Comparison of ENCODE assay signal across 8 mouse cellular contexts in genomic region chr10:81483983-81484382, GRCm38 (mm10). TPM values are rescaled to one million over a fixed set of nuclear protein-coding genes. Genes with fewer than 3 reads are reported as not detected.
DNase-seq lines count a peak whose midpoint lies in the region; ATAC-seq and TF ChIP-seq lines count a peak whose summit lies in the region.

No protein-coding gene starts in this region.

- TF ChIP-seq POLR2A in bone marrow, adult 2 months (IDR thresholded peaks at IDR 0.05; ENCODE audit: borderline replicate concordance, control insufficient read depth, low read depth, low read length), result no peak

- peak; percentile 38 for TF ChIP-seq CTCF in heart, postnatal 0 days (IDR thresholded peaks at IDR 0.05; ENCODE audit: low read depth)
- TF ChIP-seq CTCF in bone marrow, adult 2 months (IDR thresholded peaks at IDR 0.05; ENCODE audit: control insufficient read depth, insufficient read depth, low read length), result peak; percentile 60

- ATAC-seq in heart, postnatal 0 days (ENCODE audit: insufficient read depth, low read depth), result no peak
- peak; percentile 40; the same call in 1 of the 2 replicates for ATAC-seq in monocyte, adult 5-6 weeks (replicated peaks; ENCODE audit: insufficient number of reproducible peaks, low FRiP score, low TSS enrichment, poor library complexity, severe bottlenecking)

- H3K27me3 ChIP-seq in heart, postnatal 0 days (ENCODE audit: control insufficient read depth, insufficient read depth, low read length), result peaks cover 24% of the 10 kb centered on the region

- H3K9ac ChIP-seq in heart, postnatal 0 days (replicated peaks; ENCODE audit: low read depth, low read length), result no peak overlapping the region

- no peak overlapping the region for H3K4me3 ChIP-seq in heart, postnatal 0 days (ENCODE audit: low read depth, low read length)
- H3K4me3 ChIP-seq in bone marrow, adult 2 months (replicated peaks; ENCODE audit: control insufficient read depth, low read depth, low read length), result no peak overlapping the region

- H3K9me3 ChIP-seq in heart, postnatal 0 days (replicated peaks; ENCODE audit: control insufficient read depth, low read length), result no peaks in the 10 kb centered on the region

- peaks cover 11% of the 10 kb centered on the region for H3K4me1 ChIP-seq in heart, postnatal 0 days (ENCODE audit: control insufficient read depth, insufficient read depth)
- H3K4me1 ChIP-seq in bone marrow, adult 2 months (ENCODE audit: control insufficient read depth, insufficient read depth, low read length), result peaks cover 2% of the 10 kb centered on the region

- no peak overlapping the region for H3K27ac ChIP-seq in heart, postnatal 0 days (ENCODE audit: low read depth)
- no peak overlapping the region for H3K27ac ChIP-seq in bone marrow, adult 2 months (ENCODE audit: control insufficient read depth, insufficient read depth, low read depth, low read length, poor library complexity)

- 18% methylated on average over 9 of the region's 9 CpGs for WGBS in heart, postnatal 0 days
- 11% methylated on average over 9 of the region's 9 CpGs for WGBS in bone marrow, adult 2 months

- H3K36me3 ChIP-seq in heart, postnatal 0 days (replicated peaks; ENCODE audit: control insufficient read depth, insufficient read depth, low read length), result peaks cover 27% of the 10 kb centered on the region

- H3K4me2 ChIP-seq in heart, postnatal 0 days (ENCODE audit: low read depth, low read length), result no peak overlapping the region

- TF ChIP-seq EP300 in heart, postnatal 0 days (IDR thresholded peaks at IDR 0.05; ENCODE audit: low read depth), result no peak

- DNase-seq in heart, postnatal 0 days (ENCODE audit: low spot score), result no peak
- no peak for DNase-seq in heart, adult 8-10 months (ENCODE audit: low spot score)
- peak; percentile 71 for DNase-seq in 416B (ENCODE audit: low read depth)
- peak; percentile 68 for DNase-seq in forelimb bud, embryonic 11.5 days (ENCODE audit: low read depth, low spot score)
- no peak for DNase-seq in adrenal gland, postnatal 4 days (ENCODE audit: low spot score in 2 of 2)
- no peak for DNase-seq in urinary bladder, postnatal 10 days (ENCODE audit: low spot score)

RNA-seq across cellular contexts. Expression of gene Celf5, which starts 1.5 kb away (rescaled TPM):
- not detected in 2 replicates for total RNA-seq in heart, postnatal 0 days (2014; rRNA removed; ENCODE audit: low replicate concordance)
- 0.07 and 0.08 TPM in 2 replicates for polyA plus RNA-seq in heart, postnatal 0 days (2015; fragmentation: Nextera tagmentation; extraction: Ambion mirVana)
- under 1 TPM in 2 of 4 experiments, not detected in 2; 0.12 to 0.29 TPM for total RNA-seq in heart, adult 8-10 months (2022)
- 0.72 TPM in 1 of 2 replicates, not detected in the other for polyA plus RNA-seq in bone marrow, adult 2 months (2011; ENCODE audit: insufficient read depth, insufficient read length, low replicate concordance, missing spikeins)
- total RNA-seq in monocyte, adult 5-6 weeks (2017), result 0.32 TPM in 1 of 3 replicates, not detected in the others
- 1 to 10 TPM; 3.5 to 4.2 TPM for total RNA-seq in adrenal gland, postnatal 4 days (2021)

RNA-seq across cellular contexts. Expression of gene Ncln, which starts 12.2 kb away (rescaled TPM):
- 88.5 and 91.5 TPM in 2 replicates for total RNA-seq in heart, postnatal 0 days (2014; rRNA removed; ENCODE audit: low replicate concordance)
- 27.1 and 30.5 TPM in 2 replicates for polyA plus RNA-seq in heart, postnatal 0 days (2015; fragmentation: Nextera tagmentation; extraction: Ambion mirVana)
- total RNA-seq in heart, adult 8-10 months (2022), result 10 to 100 TPM; 48.7 to 72.7 (median 66.7) TPM
- polyA plus RNA-seq in bone marrow, adult 2 months (2011; ENCODE audit: insufficient read depth, insufficient read length, low replicate concordance, missing spikeins), result 30.2 and 61.0 TPM in 2 replicates
- total RNA-seq in monocyte, adult 5-6 weeks (2017), result 42.6 to 86.4 TPM (median 79.6 TPM) in 3 replicates
- 100 to 1,000 TPM; 107 to 117 TPM for total RNA-seq in adrenal gland, postnatal 4 days (2021)

RNA-seq across cellular contexts. Expression of gene S1pr4, which starts 15.9 kb away (rescaled TPM):
- 0.66 TPM in 1 of 2 replicates, not detected in the other for total RNA-seq in heart, postnatal 0 days (2014; rRNA removed; ENCODE audit: low replicate concordance)
- 0.34 and 0.43 TPM in 2 replicates for polyA plus RNA-seq in heart, postnatal 0 days (2015; fragmentation: Nextera tagmentation; extraction: Ambion mirVana)
- total RNA-seq in heart, adult 8-10 months (2022), result 1 to 10 TPM in 2 of 4 experiments, under 1 TPM in 2; 0.88 to 1.4 (median 1.0) TPM
- polyA plus RNA-seq in bone marrow, adult 2 months (2011; ENCODE audit: insufficient read depth, insufficient read length, low replicate concordance, missing spikeins), result 7.6 and 15.8 TPM in 2 replicates
- total RNA-seq in monocyte, adult 5-6 weeks (2017), result 20.5 to 50.8 TPM (median 33.5 TPM) in 3 replicates
- total RNA-seq in adrenal gland, postnatal 4 days (2021), result 1 to 10 TPM; 2.0 to 2.7 TPM

RNA-seq across cellular contexts. Expression of gene Nfic, which starts 28.5 kb away (rescaled TPM):
- 24.6 and 47.6 TPM in 2 replicates for total RNA-seq in heart, postnatal 0 days (2014; rRNA removed; ENCODE audit: low replicate concordance)
- 73.7 and 77.9 TPM in 2 replicates for polyA plus RNA-seq in heart, postnatal 0 days (2015; fragmentation: Nextera tagmentation; extraction: Ambion mirVana)
- 100 to 1,000 TPM; 100 to 132 (median 108) TPM for total RNA-seq in heart, adult 8-10 months (2022)
- 5.1 and 14.5 TPM in 2 replicates for polyA plus RNA-seq in bone marrow, adult 2 months (2011; ENCODE audit: insufficient read depth, insufficient read length, low replicate concordance, missing spikeins)
- total RNA-seq in monocyte, adult 5-6 weeks (2017), result 4.1 to 7.6 TPM (median 5.1 TPM) in 3 replicates
- 100 to 1,000 TPM; 120 to 129 TPM for total RNA-seq in adrenal gland, postnatal 4 days (2021)

RNA-seq across cellular contexts. Expression of gene Gna15, which starts 40.0 kb away (rescaled TPM):
- total RNA-seq in heart, postnatal 0 days (2014; rRNA removed; ENCODE audit: low replicate concordance), result 0.35 TPM in 1 of 2 replicates, not detected in the other
- 0.59 and 0.63 TPM in 2 replicates for polyA plus RNA-seq in heart, postnatal 0 days (2015; fragmentation: Nextera tagmentation; extraction: Ambion mirVana)
- total RNA-seq in heart, adult 8-10 months (2022), result under 1 TPM; 0.37 to 0.78 (median 0.54) TPM
- polyA plus RNA-seq in bone marrow, adult 2 months (2011; ENCODE audit: insufficient read depth, insufficient read length, low replicate concordance, missing spikeins), result 5.4 and 9.4 TPM in 2 replicates
- total RNA-seq in monocyte, adult 5-6 weeks (2017), result 20.3 to 41.0 TPM (median 29.4 TPM) in 3 replicates
- total RNA-seq in adrenal gland, postnatal 4 days (2021), result 1 to 10 TPM in 1 of 2 experiments, under 1 TPM in 1; 0.67 to 1.2 TPM

Comparison
In these comparisons a context has a peak if more than half of its experiments do, and no peak if none do; other contexts are left out.
1. DNase-seq: peak in 416B (single experiment) and forelimb bud, embryonic 11.5 days (single experiment); none in heart, postnatal 0 days (single experiment), heart, adult 8-10 months (single experiment), adrenal gland, postnatal 4 days (0 of 2) and urinary bladder, postnatal 10 days (single experiment).